Mouse (Mus musculus): ENCODE data around the gene Gm11639. TPM values are rescaled to one million over a fixed set of nuclear protein-coding genes. Genes with fewer than 3 reads are reported as not detected.

Gm11639 gene
- polyA plus RNA-seq (2015; fragmentation: Nextera tagmentation; extraction: Ambion mirVana), result 0.03 TPM in 1 of 2 replicates, not detected in the other

GRCm38 (mm10) chr11:104685548-104685947 lies at the start of gene Gm11639:
Gene Gm11639, plus strand, starts transcription at chr11:104685707.
- peak within 1 kb of the TSS; percentile 29 for H3K4me2 ChIP-seq
- H3K9me3 ChIP-seq, result no peaks in the 10 kb centered on the region
- H3K27me3 ChIP-seq, result no peaks in the 10 kb centered on the region
- no peak within 1 kb of the TSS for H3K9ac ChIP-seq
- H3K4me3 ChIP-seq, result 0 out of 2 replicates have a peak within 1 kb of the TSS, but pooled peaks have one; percentile 10
- H3K27ac ChIP-seq (replicated peaks), result no peak within 1 kb of the TSS
- no peaks in the 10 kb centered on the region for H3K36me3 ChIP-seq
- 28% methylated on average over 23 of the region's 23 CpGs for WGBS
- H3K4me1 ChIP-seq (replicated peaks), result no peaks in the 10 kb centered on the region
- no peak for ATAC-seq (ENCODE audit: low read depth)

- Histone ChIP-seq H3K9ac (no peak overlapping the region), H3K36me3 (no peaks in the 10 kb centered on the region), H3K4me1 (replicated peaks) (no peaks in the 10 kb centered on the region; the same call in 1 of the 2 replicates), H3K27ac (replicated peaks) (no peak overlapping the region), H3K27me3 (no peaks in the 10 kb centered on the region), H3K9me3 (no peaks in the 10 kb centered on the region), H3K4me2 (no peak overlapping the region), H3K4me3 (no peak overlapping the region)
- ATAC-seq (ENCODE audit: low read depth), result no peak
- 93% methylated on average over 14 of the region's 14 CpGs for WGBS
These were observed 48.5 kb upstream of the Gm11639 start for GRCm38 (mm10) chr11:104637010-104637409.

GRCm38 (mm10) chr11:104638006-104638405 lies 47.5 kb upstream of the Gm11639 start:
- no peak overlapping the region for H3K9ac ChIP-seq
- H3K36me3 ChIP-seq, result no peaks in the 10 kb centered on the region
- H3K27me3 ChIP-seq, result no peaks in the 10 kb centered on the region
- H3K4me1 ChIP-seq (replicated peaks), result no peaks in the 10 kb centered on the region; the same call in 1 of the 2 replicates
- WGBS, result 49% methylated on average over 5 of the region's 5 CpGs
- no peak overlapping the region for H3K4me2 ChIP-seq
- H3K27ac ChIP-seq (replicated peaks), result no peak overlapping the region
- no peak overlapping the region for H3K4me3 ChIP-seq
- no peak for ATAC-seq (ENCODE audit: low read depth)
- H3K9me3 ChIP-seq, result no peaks in the 10 kb centered on the region

GRCm38 (mm10) chr11:104638906-104639305 lies 46.6 kb upstream of the Gm11639 start:
- no peak overlapping the region for H3K4me3 ChIP-seq
- 86% methylated on average over 2 of the region's 2 CpGs for WGBS
- no peak overlapping the region for H3K27ac ChIP-seq (replicated peaks)
- no peaks in the 10 kb centered on the region; the same call in 1 of the 2 replicates for H3K4me1 ChIP-seq (replicated peaks)
- H3K4me2 ChIP-seq, result no peak overlapping the region
- H3K27me3 ChIP-seq, result no peaks in the 10 kb centered on the region
- no peaks in the 10 kb centered on the region for H3K9me3 ChIP-seq
- H3K36me3 ChIP-seq, result no peaks in the 10 kb centered on the region
- ATAC-seq (ENCODE audit: low read depth), result no peak
- no peak overlapping the region for H3K9ac ChIP-seq

GRCm38 (mm10) chr11:104639634-104640033 lies 45.9 kb upstream of the Gm11639 start:
- Histone ChIP-seq H3K4me3 (no peak overlapping the region), H3K9me3 (no peaks in the 10 kb centered on the region), H3K36me3 (no peaks in the 10 kb centered on the region), H3K4me2 (no peak overlapping the region), H3K27me3 (no peaks in the 10 kb centered on the region), H3K9ac (no peak overlapping the region), H3K4me1 (replicated peaks) (no peaks in the 10 kb centered on the region; the same call in 1 of the 2 replicates), H3K27ac (replicated peaks) (no peak overlapping the region)
- ATAC-seq (ENCODE audit: low read depth), result no peak
- WGBS, result 84% methylated on average over 9 of the region's 9 CpGs

- no peaks in the 10 kb centered on the region for H3K36me3 ChIP-seq
- H3K4me2 ChIP-seq, result no peak overlapping the region
- no peaks in the 10 kb centered on the region for H3K27me3 ChIP-seq
- no peak overlapping the region for H3K9ac ChIP-seq
- H3K4me1 ChIP-seq (replicated peaks), result no peaks in the 10 kb centered on the region; the same call in 1 of the 2 replicates
- H3K4me3 ChIP-seq, result no peak overlapping the region
- H3K27ac ChIP-seq (replicated peaks), result no peak overlapping the region
- no peak for ATAC-seq (ENCODE audit: low read depth)
- H3K9me3 ChIP-seq, result no peaks in the 10 kb centered on the region
- 74% methylated on average over 10 of the region's 10 CpGs for WGBS
These were observed 44.6 kb upstream of the Gm11639 start for GRCm38 (mm10) chr11:104640894-104641293.

- Histone ChIP-seq H3K4me3 (no peak overlapping the region), H3K4me1 (replicated peaks) (no peaks in the 10 kb centered on the region), H3K36me3 (no peaks in the 10 kb centered on the region), H3K27me3 (no peaks in the 10 kb centered on the region), H3K9me3 (no peaks in the 10 kb centered on the region), H3K4me2 (no peak overlapping the region), H3K9ac (no peak overlapping the region), H3K27ac (replicated peaks) (no peak overlapping the region)
- ATAC-seq (ENCODE audit: low read depth), result no peak
- 74% methylated on average over 4 of the region's 4 CpGs for WGBS
These were observed 42.3 kb upstream of the Gm11639 start for GRCm38 (mm10) chr11:104643236-104643635.

GRCm38 (mm10) chr11:104645402-104645801 lies 40.1 kb upstream of the Gm11639 start:
- ATAC-seq (ENCODE audit: low read depth), result no peak
- Histone ChIP-seq H3K27me3 (no peaks in the 10 kb centered on the region), H3K4me1 (replicated peaks) (no peaks in the 10 kb centered on the region), H3K4me2 (no peak overlapping the region), H3K9ac (no peak overlapping the region), H3K36me3 (no peaks in the 10 kb centered on the region), H3K4me3 (no peak overlapping the region), H3K27ac (replicated peaks) (no peak overlapping the region), H3K9me3 (no peaks in the 10 kb centered on the region)
- 93% methylated on average over 6 of the region's 6 CpGs for WGBS

- H3K9me3 ChIP-seq, result no peaks in the 10 kb centered on the region
- H3K36me3 ChIP-seq, result no peaks in the 10 kb centered on the region
- H3K4me2 ChIP-seq, result no peak overlapping the region
- H3K27me3 ChIP-seq, result no peaks in the 10 kb centered on the region
- H3K27ac ChIP-seq (replicated peaks), result no peak overlapping the region
- H3K9ac ChIP-seq, result no peak overlapping the region
- ATAC-seq (ENCODE audit: low read depth), result no peak
- no peaks in the 10 kb centered on the region for H3K4me1 ChIP-seq (replicated peaks)
- no peak overlapping the region for H3K4me3 ChIP-seq
- WGBS, result 84% methylated on average over 4 of the region's 4 CpGs
These were observed 39.3 kb upstream of the Gm11639 start for GRCm38 (mm10) chr11:104646173-104646572.

GRCm38 (mm10) chr11:104646611-104647010 lies 38.9 kb upstream of the Gm11639 start:
- H3K36me3 ChIP-seq, result no peaks in the 10 kb centered on the region
- H3K4me3 ChIP-seq, result no peak overlapping the region
- WGBS, result 79% methylated on average over 5 of the region's 5 CpGs
- no peaks in the 10 kb centered on the region for H3K9me3 ChIP-seq
- H3K4me2 ChIP-seq, result no peak overlapping the region
- H3K27ac ChIP-seq (replicated peaks), result no peak overlapping the region
- ATAC-seq (ENCODE audit: low read depth), result no peak
- no peak overlapping the region for H3K9ac ChIP-seq
- H3K4me1 ChIP-seq (replicated peaks), result no peaks in the 10 kb centered on the region
- H3K27me3 ChIP-seq, result no peaks in the 10 kb centered on the region

- no peaks in the 10 kb centered on the region for H3K27me3 ChIP-seq
- H3K36me3 ChIP-seq, result no peaks in the 10 kb centered on the region
- ATAC-seq (ENCODE audit: low read depth), result no peak
- no peak overlapping the region for H3K9ac ChIP-seq
- H3K4me2 ChIP-seq, result no peak overlapping the region
- H3K4me3 ChIP-seq, result no peak overlapping the region
- H3K9me3 ChIP-seq, result no peaks in the 10 kb centered on the region
- WGBS, result 61% methylated on average over 8 of the region's 8 CpGs
- no peak overlapping the region for H3K27ac ChIP-seq (replicated peaks)
- H3K4me1 ChIP-seq (replicated peaks), result no peaks in the 10 kb centered on the region
These were observed 38.2 kb upstream of the Gm11639 start for GRCm38 (mm10) chr11:104647188-104647867.

- no peak overlapping the region for H3K4me3 ChIP-seq
- 55% methylated on average over 3 of the region's 3 CpGs for WGBS
- no peak overlapping the region for H3K27ac ChIP-seq (replicated peaks)
- H3K4me2 ChIP-seq, result no peak overlapping the region
- no peaks in the 10 kb centered on the region for H3K36me3 ChIP-seq
- no peak overlapping the region for H3K9ac ChIP-seq
- H3K4me1 ChIP-seq (replicated peaks), result no peaks in the 10 kb centered on the region
- ATAC-seq (ENCODE audit: low read depth), result no peak
- no peaks in the 10 kb centered on the region for H3K27me3 ChIP-seq
- no peaks in the 10 kb centered on the region for H3K9me3 ChIP-seq
These were observed 36.9 kb upstream of the Gm11639 start for GRCm38 (mm10) chr11:104648571-104648970.

GRCm38 (mm10) chr11:104660599-104660998 lies 24.9 kb upstream of the Gm11639 start:
- no peaks in the 10 kb centered on the region for H3K4me1 ChIP-seq (replicated peaks)
- no peak overlapping the region for H3K27ac ChIP-seq (replicated peaks)
- WGBS, result 94% methylated on average over 4 of the region's 4 CpGs
- ATAC-seq (ENCODE audit: low read depth), result no peak
- H3K36me3 ChIP-seq, result no peaks in the 10 kb centered on the region
- H3K4me3 ChIP-seq, result no peak overlapping the region
- H3K9ac ChIP-seq, result no peak overlapping the region
- no peaks in the 10 kb centered on the region for H3K27me3 ChIP-seq
- no peak overlapping the region for H3K4me2 ChIP-seq
- H3K9me3 ChIP-seq, result peaks cover 8% of the 10 kb centered on the region
